Mouse (Mus musculus) stomach, postnatal 0 days (tissue): ENCODE results near the gene Rnls. TPM values are rescaled to one million over a fixed set of nuclear protein-coding genes. Genes with fewer than 3 reads are reported as not detected.

Experiments
- ATAC-seq: fragments of 200-750 bp; cut with Nextera tagmentation; 2 replicates; pipeline ENCODE4 v1.8.0; 2017; ENCODE audit not compliant: low FRiP score, low TSS enrichment
- DNase-seq: peaks from one replicate; pipeline ENCODE4 v3.0.0-alpha.2; 2016; ENCODE audit warnings: low spot score
- H3K27ac ChIP-seq: fragments of 300-500 bp; sonication (generic); replicated peaks from 2 replicates; pipeline ENCODE4 v1.5.1; 2014; ENCODE audit warnings: mild to moderate bottlenecking, control low read depth
- H3K27me3 ChIP-seq: fragments of 300-500 bp; sonication (generic); 2 replicates; pipeline ENCODE4 v1.6.1; 2014; ENCODE audit warnings: low read length; ENCODE audit not compliant: control insufficient read depth, insufficient read depth
- H3K36me3 ChIP-seq: fragments of 300-500 bp; sonication (generic); 2 replicates; pipeline ENCODE4 v1.6.1; 2014; ENCODE audit warnings: low read length, mixed read lengths; ENCODE audit not compliant: control insufficient read depth, insufficient read depth
- H3K4me1 ChIP-seq: fragments of 300-500 bp; sonication (generic); replicated peaks from 2 replicates; pipeline ENCODE4 v1.6.1; 2014; ENCODE audit warnings: antibody characterized with exemption; ENCODE audit not compliant: control insufficient read depth, insufficient read depth
- H3K4me2 ChIP-seq: fragments of 300-500 bp; sonication (generic); replicated peaks from 2 replicates; pipeline ENCODE4 v1.6.1; 2014; ENCODE audit warnings: low read depth, mild to moderate bottlenecking, control low read depth, moderate library complexity
- H3K4me3 ChIP-seq: fragments of 300-500 bp; sonication (generic); 2 replicates; pipeline ENCODE4 v1.5.1; 2014; ENCODE audit warnings: low read depth, low read length, control low read depth
- H3K9ac ChIP-seq: fragments of 300-500 bp; sonication (generic); 2 replicates; pipeline ENCODE4 v1.6.1; 2014; ENCODE audit warnings: mild to moderate bottlenecking, low read length, control low read depth, mixed read lengths
- H3K9me3 ChIP-seq: fragments of 300-500 bp; sonication (generic); 2 replicates; pipeline ENCODE4 v1.6.1; 2016; ENCODE audit warnings: low read length; ENCODE audit not compliant: control insufficient read depth
- CTCF ChIP-seq: IDR thresholded peaks from 2 replicates; pipeline ENCODE4 v1.5.1; 2016; ENCODE audit warnings: antibody characterized with exemption, low read depth, mild to moderate bottlenecking, moderate library complexity
- EP300 ChIP-seq: optimal IDR thresholded peaks from 2 replicates; pipeline ENCODE3; 2016; ENCODE audit warnings: antibody characterized with exemption
- WGBS: fragments of 180-500 bp; shearing (Covaris S2); extraction: QIAGEN DNeasy Blood & Tissue Kit; methylation state at CpG from one replicate; pipeline ENCODE4 v1.1.7; 2014; 5-methylcytosine and 5-hydroxymethylcytosine counted together
- polyA plus RNA-seq: library from polyadenylated mRNA; unstranded; fragments of >200 nt; fragmentation: Nextera tagmentation; extraction: Ambion mirVana; gene quantifications from 2 replicates; pipeline ENCODE4 v1.2.1, GENCODE M21; 2015

Rnls gene
- polyA plus RNA-seq, 1 experiment from 2014 or later: 5.2 TPM

DNA sequence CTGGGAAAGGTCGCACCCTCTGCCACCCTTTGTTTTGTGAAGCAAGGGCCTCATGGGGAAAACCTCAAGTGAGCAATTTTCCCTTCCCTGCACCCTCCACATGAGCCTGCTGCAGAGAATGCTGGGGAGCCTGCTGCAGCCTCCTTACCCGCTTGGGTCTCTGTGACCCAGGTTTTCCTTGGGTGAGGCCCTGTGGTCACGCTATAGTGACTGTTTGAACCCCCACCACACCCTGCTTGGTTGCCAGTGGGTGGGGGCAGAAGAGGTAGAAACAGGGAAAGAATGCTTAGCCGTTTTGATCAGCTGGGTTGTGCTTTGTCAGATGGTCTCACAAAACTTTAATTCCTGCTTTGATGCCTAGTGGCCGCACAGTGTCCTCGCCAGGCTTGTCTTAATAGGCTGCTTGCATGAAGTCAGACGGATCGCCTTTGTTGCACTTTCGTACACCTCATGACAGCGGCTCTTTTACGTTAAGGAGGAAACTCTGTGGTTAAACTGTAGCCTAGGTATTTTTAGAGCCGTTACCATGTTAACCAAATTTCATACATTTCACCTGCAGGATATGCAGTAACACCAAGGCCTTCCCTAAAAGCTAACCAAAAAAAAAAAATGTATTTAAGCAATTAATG is 169.4 kb downstream of the Rnls start:
- WGBS: 50% methylated on average over 12 of the region's 12 CpGs
- TF ChIP-seq EP300: no peak
- ATAC-seq (no peak), DNase-seq (peak; percentile 20)
- Histone ChIP-seq H3K4me1 (no peaks in the 10 kb centered on the region), H3K9ac (no peak overlapping the region), H3K27ac (no peak overlapping the region), H3K4me2 (no peak overlapping the region), H3K27me3 (no peaks in the 10 kb centered on the region), H3K4me3 (no peak overlapping the region), H3K36me3 (no peaks in the 10 kb centered on the region), H3K9me3 (no peaks in the 10 kb centered on the region)

DNA sequence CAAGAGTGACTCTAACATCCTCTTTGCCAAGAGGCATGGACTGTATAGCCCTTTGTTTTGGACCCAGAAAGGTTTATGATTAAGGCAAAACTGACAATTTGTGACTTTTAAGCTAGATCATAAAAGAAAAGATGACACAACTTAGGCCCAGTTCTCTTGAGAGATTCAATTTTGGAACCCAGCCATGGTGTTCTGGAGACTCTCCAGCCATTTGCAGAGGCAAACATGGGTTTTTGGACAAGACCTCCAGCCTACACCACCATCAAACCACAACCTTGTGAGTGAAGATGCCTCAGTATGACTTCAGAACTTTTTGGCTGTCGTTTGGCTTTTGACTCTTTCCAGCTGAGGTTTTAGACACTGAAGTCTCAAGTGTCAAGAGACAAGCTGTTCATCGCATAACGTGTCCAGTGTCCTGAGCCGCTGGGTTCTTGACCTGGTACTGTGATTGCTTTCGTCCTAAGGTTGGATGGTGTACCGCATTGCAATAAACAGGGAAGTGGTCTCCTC is 174.2 kb downstream of the Rnls start:
- no peaks in the 10 kb centered on the region for H3K4me1 ChIP-seq
- H3K4me2 ChIP-seq: no peak overlapping the region
- H3K27ac ChIP-seq: no peak overlapping the region
- no peak overlapping the region for H3K4me3 ChIP-seq
- no peak for ATAC-seq
- H3K9ac ChIP-seq: no peak overlapping the region
- H3K36me3 ChIP-seq: no peaks in the 10 kb centered on the region
- 75% methylated on average over 6 of the region's 6 CpGs for WGBS
- no peaks in the 10 kb centered on the region for H3K27me3 ChIP-seq
- DNase-seq: no peak
- H3K9me3 ChIP-seq: no peaks in the 10 kb centered on the region
- no peak for TF ChIP-seq EP300
- no peak for TF ChIP-seq CTCF

DNA sequence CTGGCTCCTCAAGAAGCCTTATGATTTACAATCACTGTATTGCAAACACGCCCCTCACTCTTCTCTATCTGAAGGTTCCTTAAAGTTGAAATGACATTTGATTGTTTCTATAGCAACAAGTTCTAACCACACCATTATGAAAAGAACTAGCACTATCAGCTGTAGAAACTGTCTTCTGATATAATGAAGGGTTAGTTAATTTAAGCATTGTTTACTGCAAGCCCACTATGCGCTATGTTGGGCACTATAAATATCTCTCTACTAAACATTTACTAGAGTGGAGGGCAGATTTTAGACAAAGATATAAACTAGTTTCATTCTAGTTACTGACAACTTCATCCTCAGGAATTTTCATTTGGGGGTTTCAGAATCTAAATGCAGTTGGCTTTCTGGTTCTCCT is 182.4 kb downstream of the Rnls start:
- no peak overlapping the region for H3K4me2 ChIP-seq
- H3K27me3 ChIP-seq: no peaks in the 10 kb centered on the region
- no peaks in the 10 kb centered on the region for H3K4me1 ChIP-seq
- no peak overlapping the region for H3K4me3 ChIP-seq
- DNase-seq (no peak), ATAC-seq (no peak)
- no peaks in the 10 kb centered on the region for H3K9me3 ChIP-seq
- 78% methylated on average over 2 of the region's 2 CpGs for WGBS
- H3K27ac ChIP-seq: no peak overlapping the region
- no peak for TF ChIP-seq CTCF
- no peak for TF ChIP-seq EP300
- H3K36me3 ChIP-seq: no peaks in the 10 kb centered on the region
- H3K9ac ChIP-seq: no peak overlapping the region

DNA sequence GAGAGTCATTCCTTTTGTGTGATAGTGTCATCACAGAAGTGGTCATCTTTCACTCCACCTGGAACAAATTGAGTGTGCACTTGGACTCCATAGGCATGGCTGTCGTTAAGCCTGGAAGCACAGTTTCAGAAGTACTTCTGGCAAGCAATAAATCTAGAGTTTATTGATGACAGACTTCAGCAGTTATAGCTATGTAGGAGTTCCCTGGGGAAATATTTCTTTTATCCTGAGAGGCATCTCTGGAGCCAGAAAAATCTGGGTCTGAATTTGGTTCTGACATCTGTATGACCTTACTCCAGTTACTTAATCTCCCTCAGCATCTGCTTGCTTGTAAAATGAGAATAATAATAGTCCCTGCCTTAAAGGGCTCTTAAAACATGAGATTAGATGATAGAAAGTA is 184.1 kb downstream of the Rnls start:
- ATAC-seq (no peak), DNase-seq (no peak)
- H3K9me3 ChIP-seq: no peaks in the 10 kb centered on the region
- H3K27me3 ChIP-seq: no peaks in the 10 kb centered on the region
- no peak overlapping the region for H3K4me3 ChIP-seq
- no peak overlapping the region for H3K9ac ChIP-seq
- no peak overlapping the region for H3K27ac ChIP-seq
- H3K4me2 ChIP-seq: no peak overlapping the region
- WGBS: 44% methylated on average over 1 of the region's 1 CpGs
- H3K4me1 ChIP-seq: no peaks in the 10 kb centered on the region
- H3K36me3 ChIP-seq: no peaks in the 10 kb centered on the region
- no peak for TF ChIP-seq CTCF
- no peak for TF ChIP-seq EP300

DNA sequence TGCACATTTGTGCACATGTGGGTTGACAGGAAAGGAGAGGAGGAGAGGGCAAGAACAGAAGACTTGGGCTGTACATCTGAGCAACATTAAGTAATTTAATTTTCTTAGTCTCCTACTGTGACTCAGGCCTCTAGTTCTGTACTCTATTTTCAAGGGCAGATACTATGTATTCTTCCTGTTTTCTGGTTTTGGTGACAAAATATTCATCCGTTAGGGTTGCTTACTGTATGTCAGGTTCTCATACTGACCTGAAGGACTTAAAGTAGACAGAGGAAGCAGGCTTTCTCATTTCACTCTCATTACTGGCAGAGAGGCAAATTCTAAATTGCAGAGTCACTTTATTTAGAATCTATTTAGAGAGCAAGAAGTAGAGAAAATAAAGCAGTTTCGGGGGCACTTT is 186.7 kb downstream of the Rnls start:
- Histone ChIP-seq H3K4me1 (no peaks in the 10 kb centered on the region), H3K27me3 (no peaks in the 10 kb centered on the region), H3K9ac (no peak overlapping the region), H3K27ac (no peak overlapping the region), H3K4me2 (no peak overlapping the region), H3K4me3 (no peak overlapping the region), H3K9me3 (no peaks in the 10 kb centered on the region), H3K36me3 (no peaks in the 10 kb centered on the region)
- TF ChIP-seq EP300: no peak
- no peak for TF ChIP-seq CTCF
- WGBS: 79% methylated on average over 2 of the region's 2 CpGs
- no peak for ATAC-seq
- DNase-seq: no peak

DNA sequence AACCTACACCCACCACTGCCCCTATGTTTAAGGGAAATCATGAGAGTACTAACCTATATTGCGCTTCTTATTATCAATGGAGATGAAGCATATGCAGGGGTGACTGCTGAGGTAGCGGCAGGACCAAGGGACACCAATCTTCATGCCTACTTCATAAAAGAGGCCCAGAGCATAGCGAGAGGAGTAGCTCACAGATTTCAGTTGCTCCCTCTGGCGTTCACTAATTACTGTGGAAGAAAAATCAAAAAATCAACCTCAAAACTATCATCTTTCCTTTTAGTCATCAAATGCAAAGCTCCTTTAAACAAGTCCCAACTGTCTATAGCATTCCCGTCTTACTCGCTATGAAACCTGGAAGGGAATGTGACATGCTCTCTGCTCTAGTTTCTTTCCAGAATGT is 189.7 kb downstream of the Rnls start:
- DNase-seq (no peak), ATAC-seq (no peak)
- Histone ChIP-seq H3K4me1 (no peaks in the 10 kb centered on the region), H3K9me3 (no peaks in the 10 kb centered on the region), H3K4me3 (no peak overlapping the region), H3K4me2 (no peak overlapping the region), H3K36me3 (no peaks in the 10 kb centered on the region), H3K9ac (no peak overlapping the region), H3K27ac (no peak overlapping the region), H3K27me3 (no peaks in the 10 kb centered on the region)
- TF ChIP-seq EP300 (no peak), CTCF (peak; percentile 36)
- WGBS: 81% methylated on average over 6 of the region's 6 CpGs
